Mouse (Mus musculus): Measurements from ENCODE around the gene Sipa1.

- TF ChIP-seq POLR2A (IDR thresholded peaks at IDR 0.05; ENCODE audit: low read depth, low read length) (no peak), CTCF (IDR thresholded peaks at IDR 0.05; ENCODE audit: extremely low read depth, insufficient read depth, insufficient read length, insufficient replicate concordance) (no peak)
Measured at GRCm38 (mm10) chr19:5692086-5692912, 28.8 kb upstream of the Sipa1 start.
